Mouse (Mus musculus) MEL (cell line): ENCODE results near the gene Map4k1. TPM values are rescaled to one million over a fixed set of nuclear protein-coding genes. Genes with fewer than 3 reads are reported as not detected.

Source experiments
- DNase-seq: peaks from one replicate; pipeline ENCODE4 v3.0.0; 2011; ENCODE audit warnings: low read depth, low spot score
- H3K27ac ChIP-seq: 2 replicates; pipeline ENCODE4 v1.5.1; 2012; ENCODE audit warnings: low read depth, mild to moderate bottlenecking, control low read depth, low read length, moderate library complexity; ENCODE audit not compliant: control insufficient read depth
- H3K27me3 ChIP-seq, 2 experiments: fragments of 150-350 bp in 1 of 2; sonication (generic) in 1 of 2; 2 replicates each; pipeline ENCODE4 v1.6.1; 2012; ENCODE audit warnings: low read length in 2 of 2, mild to moderate bottlenecking in 2 of 2, improper control_type of control experiment in 1 of 2, moderate library complexity in 1 of 2; ENCODE audit not compliant: insufficient read depth in 2 of 2, control insufficient read depth in 1 of 2
- H3K36me3 ChIP-seq, 2 experiments: 2 replicates each; pipeline ENCODE4 v1.6.1; 2012 to 2014; ENCODE audit warnings: low read length in 2 of 2, improper control_type of control experiment in 1 of 2, inconsistent platforms in 1 of 2, mild to moderate bottlenecking in 1 of 2; ENCODE audit not compliant: insufficient read depth in 2 of 2, control insufficient read depth in 1 of 2
- H3K4me1 ChIP-seq, 2 experiments: fragments of 150-350 bp in 1 of 2; sonication (generic) in 1 of 2; 2 replicates each; pipeline ENCODE4 v1.6.1; 2012; ENCODE audit warnings: low read length in 2 of 2, improper control_type of control experiment in 1 of 2, mild to moderate bottlenecking in 1 of 2; ENCODE audit not compliant: insufficient read depth in 2 of 2, control insufficient read depth in 1 of 2
- H3K4me3 ChIP-seq, 2 experiments: fragments of 150-350 bp in 1 of 2; sonication (generic) in 1 of 2; 2 replicates each; pipeline ENCODE4 v1.5.1; 2012; ENCODE audit warnings: low read depth in 2 of 2, low read length in 2 of 2, mild to moderate bottlenecking in 2 of 2, moderate library complexity in 2 of 2, control low read depth in 1 of 2, improper control_type of control experiment in 1 of 2; ENCODE audit not compliant: control insufficient read depth in 1 of 2, insufficient read depth in 1 of 2
- H3K79me2 ChIP-seq: 2 replicates; pipeline ENCODE4 v1.6.1; 2012; ENCODE audit warnings: mild to moderate bottlenecking, low read length, moderate library complexity; ENCODE audit not compliant: control insufficient read depth, poor library complexity, insufficient read depth
- H3K9ac ChIP-seq: 2 replicates; pipeline ENCODE4 v1.6.1; 2012; ENCODE audit warnings: low read depth, mild to moderate bottlenecking, control low read depth, low read length, moderate library complexity; ENCODE audit not compliant: control insufficient read depth, poor library complexity, severe bottlenecking
- H3K9me3 ChIP-seq: fragments of 150-350 bp; sonication (generic); replicated peaks from 2 replicates; pipeline ENCODE4 v1.6.1; 2012; ENCODE audit warnings: mild to moderate bottlenecking, low read length, improper control_type of control experiment, moderate library complexity; ENCODE audit not compliant: insufficient read depth
- BHLHE40 ChIP-seq: IDR thresholded peaks from 2 replicates; pipeline ENCODE4 v1.6.1; 2012; ENCODE audit warnings: low read depth, mild to moderate bottlenecking, inconsistent platforms, low read length, improper control_type of control experiment, borderline replicate concordance
- CHD2 ChIP-seq: IDR thresholded peaks from 2 replicates; pipeline ENCODE4 v1.6.1; 2011; ENCODE audit warnings: low read length, improper control_type of control experiment
- E2F4 ChIP-seq: IDR thresholded peaks from 2 replicates; pipeline ENCODE4 v1.6.1; 2011; ENCODE audit warnings: low read depth, low read length, improper control_type of control experiment, borderline replicate concordance
- EP300 ChIP-seq, 2 experiments: IDR thresholded peaks; 2 replicates each; pipeline ENCODE4 v1.6.1; 2011; ENCODE audit warnings: improper control_type of control experiment in 2 of 2, low read length in 2 of 2, low read depth in 1 of 2, mild to moderate bottlenecking in 1 of 2
- KAT2A ChIP-seq: conservative IDR thresholded peaks from 2 replicates; pipeline ENCODE4 v1.6.1; 2012; ENCODE audit warnings: low read depth, low read length, improper control_type of control experiment, inconsistent platforms
- MAX ChIP-seq: IDR thresholded peaks from 2 replicates; pipeline ENCODE4 v1.6.1; 2011; ENCODE audit warnings: low read length, improper control_type of control experiment
- MAZ ChIP-seq: IDR thresholded peaks from 2 replicates; pipeline ENCODE4 v1.6.1; 2012; ENCODE audit warnings: low read depth, mild to moderate bottlenecking, inconsistent platforms, low read length, improper control_type of control experiment
- MEF2A ChIP-seq: IDR thresholded peaks from 2 replicates; pipeline ENCODE4 v1.6.1; 2014; ENCODE audit warnings: low read depth, mild to moderate bottlenecking, inconsistent platforms, low read length, improper control_type of control experiment; ENCODE audit not compliant: poor library complexity, insufficient replicate concordance, severe bottlenecking; ENCODE audit errors: extremely low read depth
- MYB ChIP-seq: IDR thresholded peaks from 2 replicates; pipeline ENCODE4 v1.6.1; 2011; ENCODE audit warnings: mild to moderate bottlenecking, low read depth, low read length, improper control_type of control experiment
- NELFE ChIP-seq: IDR thresholded peaks from 2 replicates; pipeline ENCODE4 v1.6.1; 2011; ENCODE audit warnings: low read depth, low read length, improper control_type of control experiment
- POLR2AphosphoS2 ChIP-seq: IDR thresholded peaks from 2 replicates; pipeline ENCODE4 v1.6.1; 2011; ENCODE audit warnings: low read length, improper control_type of control experiment
- RAD21 ChIP-seq: IDR thresholded peaks from 2 replicates; pipeline ENCODE4 v1.6.1; 2011; ENCODE audit warnings: mild to moderate bottlenecking, low read depth, low read length, improper control_type of control experiment
- RCOR1 ChIP-seq: IDR thresholded peaks from 2 replicates; pipeline ENCODE4 v1.6.1; 2012; ENCODE audit warnings: low read depth, mild to moderate bottlenecking, inconsistent platforms, low read length, improper control_type of control experiment
- UBTF ChIP-seq: IDR thresholded peaks from 2 replicates; pipeline ENCODE4 v1.6.1; 2012; ENCODE audit warnings: low read depth, mild to moderate bottlenecking, inconsistent platforms, low read length, improper control_type of control experiment, moderate library complexity, borderline replicate concordance; ENCODE audit not compliant: insufficient read depth
- USF1 ChIP-seq: IDR thresholded peaks from 2 replicates; pipeline ENCODE4 v1.6.1; 2014; ENCODE audit warnings: low read depth, mild to moderate bottlenecking, inconsistent platforms, low read length, improper control_type of control experiment, moderate library complexity
- ZC3H11A ChIP-seq: IDR thresholded peaks from 2 replicates; pipeline ENCODE4 v1.6.1; 2012; ENCODE audit warnings: low read depth, mild to moderate bottlenecking, inconsistent platforms, low read length, improper control_type of control experiment
- ZMIZ1 ChIP-seq: IDR thresholded peaks from 2 replicates; pipeline ENCODE4 v1.6.1; 2012; ENCODE audit warnings: low read depth, mild to moderate bottlenecking, inconsistent platforms, low read length, improper control_type of control experiment, moderate library complexity
- ZNF384 ChIP-seq: IDR thresholded peaks from 2 replicates; pipeline ENCODE4 v1.6.1; 2012; ENCODE audit warnings: low read depth, mild to moderate bottlenecking, inconsistent platforms, low read length, improper control_type of control experiment
- polyA plus RNA-seq, 2 experiments: library from polyadenylated mRNA; stranded (reverse) in 1 of 2; unstranded in 1 of 2; fragments of >175 nt in 1 of 2; fragments of >200 nt in 1 of 2; gene quantifications; 2 replicates each; pipeline versions ENCODE4 v1.2.1 to v1.2.4; 2012; ENCODE audit warnings: low replicate concordance in 2 of 2, low read depth in 1 of 2; ENCODE audit not compliant: insufficient read length in 2 of 2, insufficient read depth in 1 of 2, missing spikeins in 1 of 2
- total RNA-seq: library from RNA; depleted of rRNA; stranded (reverse); fragments of 300-350 nt; gene quantifications from 2 replicates; pipeline ENCODE4 v1.2.3, GENCODE M21; 2012

Gene Map4k1
- total and polyA plus RNA-seq, 3 experiments = 17.3 to 50.8 TPM; not detected in 1

GRCm38 (mm10) chr7:28936787-28937186 lies 45.1 kb upstream of the Map4k1 start:
- DNase-seq = no peak
- no peak overlapping the region for H3K4me3 ChIP-seq
- H3K36me3 ChIP-seq = peaks cover 3 to 4% of the 10 kb centered on the region in 2 experiments
- H3K9ac ChIP-seq = no peak overlapping the region
- no peaks in the 10 kb centered on the region for H3K9me3 ChIP-seq
- H3K4me1 ChIP-seq = peaks cover 0 to 4% of the 10 kb centered on the region in 2 experiments; a peak in 1 of 4 replicates
- peaks cover 51% of the 10 kb centered on the region for H3K79me2 ChIP-seq
- no peaks in the 10 kb centered on the region for H3K27me3 ChIP-seq
- H3K27ac ChIP-seq = no peak overlapping the region
- TF ChIP-seq MAX (no peak), MAZ (no peak), POLR2AphosphoS2 (no peak), ZC3H11A (no peak), E2F4 (no peak), USF1 (no peak), EP300 (IDR thresholded peaks at IDR 0.05; ENCODE audit: low read depth in 1 of 2, low read length in 2 of 2) (no peak), MYB (no peak), RCOR1 (no peak), MEF2A (no peak), UBTF (no peak), ZMIZ1 (no peak)
- TF ChIP-seq, all 39 proteins: peak for 0

- DNase-seq = no peak
- H3K27ac ChIP-seq = no peak overlapping the region
- H3K9me3 ChIP-seq = no peaks in the 10 kb centered on the region
- no peak overlapping the region for H3K4me3 ChIP-seq
- H3K9ac ChIP-seq = no peak overlapping the region
- H3K36me3 ChIP-seq = peaks cover 0 to 3% of the 10 kb centered on the region in 2 experiments; a peak in 2 of 4 replicates
- TF ChIP-seq MAX = no peak
- TF ChIP-seq E2F4 = no peak
- TF ChIP-seq MAZ = no peak
- H3K79me2 ChIP-seq = peaks cover 52% of the 10 kb centered on the region
- no peaks in the 10 kb centered on the region for H3K27me3 ChIP-seq
- H3K4me1 ChIP-seq = no peaks in the 10 kb centered on the region
These were observed 43.2 kb upstream of the Map4k1 start for GRCm38 (mm10) chr7:28938654-28939053.

- no peaks in the 10 kb centered on the region for H3K9me3 ChIP-seq
- H3K27me3 ChIP-seq = no peaks in the 10 kb centered on the region
- no peak for DNase-seq
- peaks cover 50% of the 10 kb centered on the region for H3K79me2 ChIP-seq
- no peak overlapping the region for H3K9ac ChIP-seq
- peaks cover 0 to 6% of the 10 kb centered on the region in 2 experiments; a peak in 2 of 4 replicates for H3K36me3 ChIP-seq
- no peak overlapping the region for H3K27ac ChIP-seq
- H3K4me3 ChIP-seq = no peak overlapping the region
- no peak for TF ChIP-seq NELFE
- no peak for TF ChIP-seq BHLHE40
- no peak for TF ChIP-seq RAD21
- TF ChIP-seq ZNF384 = no peak
- TF ChIP-seq CHD2 = no peak
- TF ChIP-seq KAT2A = no peak
- no peaks in the 10 kb centered on the region for H3K4me1 ChIP-seq
These were observed 42.2 kb upstream of the Map4k1 start for GRCm38 (mm10) chr7:28939418-28940183.
